Mouse (Mus musculus) CH12.LX (cell line): ENCODE results near the gene Ppm1n. TPM values are rescaled to one million over a fixed set of nuclear protein-coding genes. Genes with fewer than 3 reads are reported as not detected.

Experiments used
- DNase-seq: peaks from one replicate; pipeline ENCODE4 v3.0.0-alpha.2; 2013; ENCODE audit errors: extremely low read depth
- H3K27ac ChIP-seq: 2 replicates; pipeline ENCODE4 v1.5.1; 2012; ENCODE audit warnings: low read depth, mild to moderate bottlenecking, control low read depth, moderate library complexity; ENCODE audit not compliant: insufficient read depth
- H3K27me3 ChIP-seq: replicated peaks from 2 replicates; pipeline ENCODE3; 2012; ENCODE audit warnings: inconsistent platforms
- H3K36me3 ChIP-seq, 2 experiments: replicated peaks in 1 of 2; 2 replicates each; pipeline versions ENCODE3 to v1.6.1; 2012; ENCODE audit warnings: inconsistent platforms in 1 of 2, low read length in 1 of 2, mild to moderate bottlenecking in 1 of 2, mixed read lengths in 1 of 2, moderate library complexity in 1 of 2; ENCODE audit not compliant: control insufficient read depth in 1 of 2, insufficient read depth in 1 of 2
- H3K4me1 ChIP-seq, 2 experiments: 2 replicates each; pipeline ENCODE4 v1.6.1; 2012; ENCODE audit warnings: inconsistent platforms in 1 of 2, moderate library complexity in 1 of 2; ENCODE audit not compliant: insufficient read depth in 2 of 2, control insufficient read depth in 1 of 2
- H3K4me2 ChIP-seq: 2 replicates; pipeline ENCODE4 v1.6.1; 2012; ENCODE audit warnings: low read depth, mild to moderate bottlenecking, control low read depth; ENCODE audit not compliant: poor library complexity, insufficient read depth, severe bottlenecking
- H3K4me3 ChIP-seq, 3 experiments: fragments of 150-350 bp in 1 of 3; sonication (generic) in 1 of 3; replicated peaks in 1 of 3; 2 replicates each; pipeline versions ENCODE3 to v1.5.1; 2011 to 2012; ENCODE audit warnings: low read depth in 2 of 3, low read length in 2 of 3, mild to moderate bottlenecking in 2 of 3, moderate library complexity in 2 of 3, control low read depth in 1 of 3, improper control_type of control experiment in 1 of 3, inconsistent platforms in 1 of 3, mixed read lengths in 1 of 3; ENCODE audit not compliant: poor library complexity in 1 of 3
- H3K79me2 ChIP-seq: replicated peaks from 2 replicates; pipeline ENCODE4 v1.6.1; 2012; ENCODE audit warnings: mild to moderate bottlenecking, moderate library complexity; ENCODE audit not compliant: control insufficient read depth, poor library complexity, insufficient read depth, severe bottlenecking; ENCODE audit errors: extremely low read depth
- H3K9ac ChIP-seq: 2 replicates; pipeline ENCODE4 v1.6.1; 2012; ENCODE audit warnings: low read depth, mild to moderate bottlenecking, control low read depth, moderate library complexity; ENCODE audit not compliant: insufficient read depth
- H3K9me3 ChIP-seq: replicated peaks from 2 replicates; pipeline ENCODE3; 2012; ENCODE audit warnings: low read length, inconsistent platforms, mixed read lengths
- CHD1 ChIP-seq: IDR thresholded peaks from 2 replicates; pipeline ENCODE4 v1.6.1; 2012; ENCODE audit warnings: low read depth, low read length, improper control_type of control experiment, inconsistent platforms
- CHD2 ChIP-seq: IDR thresholded peaks from 2 replicates; pipeline ENCODE4 v1.6.1; 2011; ENCODE audit warnings: low read length, improper control_type of control experiment
- CTCF ChIP-seq, 2 experiments: IDR thresholded peaks in 1 of 2; conservative IDR thresholded peaks in 1 of 2; 2 replicates each; pipeline ENCODE4 v1.5.1; 2011 to 2012; ENCODE audit warnings: low read depth in 2 of 2, low read length in 2 of 2, improper control_type of control experiment in 1 of 2, inconsistent platforms in 1 of 2, mild to moderate bottlenecking in 1 of 2, moderate library complexity in 1 of 2
- ELF1 ChIP-seq: IDR thresholded peaks from 2 replicates; pipeline ENCODE4 v1.6.1; 2014; ENCODE audit warnings: low read depth, mild to moderate bottlenecking, inconsistent platforms, low read length, improper control_type of control experiment
- EP300 ChIP-seq: IDR thresholded peaks from 2 replicates; pipeline ENCODE4 v1.6.1; 2011; ENCODE audit warnings: low read length, improper control_type of control experiment
- ETS1 ChIP-seq: conservative IDR thresholded peaks from 2 replicates; pipeline ENCODE4 v1.6.1; 2012; ENCODE audit warnings: low read depth, mild to moderate bottlenecking, inconsistent platforms, low read length, improper control_type of control experiment, moderate library complexity
- GABPA ChIP-seq: IDR thresholded peaks from 2 replicates; pipeline ENCODE4 v1.6.1; 2012; ENCODE audit warnings: low read depth, low read length, improper control_type of control experiment, inconsistent platforms; ENCODE audit not compliant: insufficient replicate concordance
- HCFC1 ChIP-seq: IDR thresholded peaks from 2 replicates; pipeline ENCODE4 v1.6.1; 2012; ENCODE audit warnings: low read depth, mild to moderate bottlenecking, inconsistent platforms, low read length, improper control_type of control experiment
- IRF4 ChIP-seq: IDR thresholded peaks from 2 replicates; pipeline ENCODE4 v1.6.1; 2014; ENCODE audit warnings: low read depth, mild to moderate bottlenecking, inconsistent platforms, low read length, improper control_type of control experiment
- JUN ChIP-seq: IDR thresholded peaks from 2 replicates; pipeline ENCODE4 v1.6.1; 2011; ENCODE audit warnings: low read depth, mild to moderate bottlenecking, low read length, improper control_type of control experiment, moderate library complexity; ENCODE audit not compliant: insufficient read depth
- MAFK ChIP-seq: IDR thresholded peaks from 2 replicates; pipeline ENCODE4 v1.6.1; 2011; ENCODE audit warnings: low read length, improper control_type of control experiment; ENCODE audit not compliant: insufficient replicate concordance
- MAX ChIP-seq: IDR thresholded peaks from 2 replicates; pipeline ENCODE4 v1.6.1; 2011; ENCODE audit warnings: low read length, improper control_type of control experiment
- MAZ ChIP-seq: IDR thresholded peaks from 2 replicates; pipeline ENCODE4 v1.6.1; 2012; ENCODE audit warnings: low read depth, mild to moderate bottlenecking, inconsistent platforms, low read length, improper control_type of control experiment, moderate library complexity
- MEF2A ChIP-seq: IDR thresholded peaks from 2 replicates; pipeline ENCODE4 v1.6.1; 2014; ENCODE audit warnings: low read depth, mild to moderate bottlenecking, inconsistent platforms, low read length, improper control_type of control experiment, borderline replicate concordance
- NELFE ChIP-seq: IDR thresholded peaks from 2 replicates; pipeline ENCODE4 v1.6.1; 2011; ENCODE audit warnings: low read depth, low read length, improper control_type of control experiment
- POLR2A ChIP-seq: IDR thresholded peaks from 2 replicates; pipeline ENCODE4 v1.6.1; 2011; ENCODE audit warnings: low read depth, mild to moderate bottlenecking, improper control_type of control experiment, low read length
- POLR2AphosphoS2 ChIP-seq: IDR thresholded peaks from 2 replicates; pipeline ENCODE4 v1.6.1; 2011; ENCODE audit warnings: low read depth, low read length, improper control_type of control experiment
- RAD21 ChIP-seq: IDR thresholded peaks from 2 replicates; pipeline ENCODE4 v1.6.1; 2011; ENCODE audit warnings: low read depth, mild to moderate bottlenecking, low read length, improper control_type of control experiment, moderate library complexity
- RCOR1 ChIP-seq: conservative IDR thresholded peaks from 2 replicates; pipeline ENCODE4 v1.6.1; 2012; ENCODE audit warnings: low read depth, mild to moderate bottlenecking, inconsistent platforms, low read length, improper control_type of control experiment
- SIN3A ChIP-seq: IDR thresholded peaks from 2 replicates; pipeline ENCODE4 v1.6.1; 2012; ENCODE audit warnings: low read length, improper control_type of control experiment, inconsistent platforms
- SMC3 ChIP-seq: IDR thresholded peaks from 2 replicates; pipeline ENCODE4 v1.6.1; 2011; ENCODE audit warnings: low read depth, low read length, improper control_type of control experiment
- TBP ChIP-seq: conservative IDR thresholded peaks from 2 replicates; pipeline ENCODE4 v1.6.1; 2011; ENCODE audit warnings: low read depth, low read length, improper control_type of control experiment
- ZC3H11A ChIP-seq: IDR thresholded peaks from 2 replicates; pipeline ENCODE4 v1.6.1; 2012; ENCODE audit warnings: low read depth, mild to moderate bottlenecking, inconsistent platforms, low read length, improper control_type of control experiment
- dilution Hi-C: fragments of 300-500 bp; cut with MboI; formaldehyde crosslinking; loops from 2 replicates; pipeline ENCODE4 v1.14.3; 2020; ENCODE audit warnings: low sequenced_read_pairs; ENCODE audit not compliant: extremely low pct_unique_long_range_greater_than_20kb, extremely low pct_ligation_motif_present
- in situ Hi-C: fragments of 300-500 bp; cut with MboI; formaldehyde crosslinking; loops from 3 replicates; pipeline ENCODE4 v1.14.3; 2019; ENCODE audit warnings: low sequenced_read_pairs, low pct_ligation_motif_present, low pct_unique_long_range_greater_than_20kb, mixed read lengths
- polyA plus RNA-seq: library from polyadenylated mRNA; unstranded; fragments of >175 nt; gene quantifications from 2 replicates; pipeline ENCODE4 v1.2.1, GENCODE M21; 2012; ENCODE audit warnings: low read depth; ENCODE audit not compliant: insufficient read length
- total RNA-seq, 2 experiments: library from RNA; depleted of rRNA; stranded (reverse); fragments of 300-350 nt in 1 of 2; fragments of >200 nt in 1 of 2; gene quantifications; 2 replicates each; pipeline ENCODE4 v1.2.3; 2012 to 2014

The Ppm1n gene
- total and polyA plus RNA-seq, 3 experiments, result not detected

DNA sequence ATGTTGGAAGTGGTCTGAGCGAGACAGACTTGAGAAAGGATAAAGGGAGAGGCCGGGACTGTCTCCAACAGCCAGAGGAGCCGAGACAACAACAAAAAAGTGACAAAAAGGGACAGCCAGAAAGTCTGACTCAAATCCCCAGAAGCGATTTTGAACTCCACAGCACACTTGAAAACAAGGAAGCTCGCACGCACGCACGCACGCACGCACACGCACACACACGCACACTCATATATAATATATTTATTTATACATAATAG, 23.1 kb upstream of the Ppm1n start:
- H3K9ac ChIP-seq, result no peak overlapping the region
- dilution Hi-C loops (no loop called here), in situ Hi-C loops (no loop called here)
- H3K27ac ChIP-seq, result no peak overlapping the region
- H3K27me3 ChIP-seq, result peaks cover 57% of the 10 kb centered on the region
- H3K79me2 ChIP-seq, result no peaks in the 10 kb centered on the region
- no peaks in the 10 kb centered on the region for H3K9me3 ChIP-seq
- H3K4me3 ChIP-seq, result no peak overlapping the region
- peaks cover 2 to 28% of the 10 kb centered on the region in 2 experiments; a peak in 3 of 4 replicates for H3K4me1 ChIP-seq
- no peaks in the 10 kb centered on the region for H3K36me3 ChIP-seq
- no peak for DNase-seq
- H3K4me2 ChIP-seq, result no peak overlapping the region
- TF ChIP-seq IRF4, result no peak
- TF ChIP-seq MEF2A, result no peak
- TF ChIP-seq JUN, result no peak
- no peak for TF ChIP-seq ELF1
- no peak for TF ChIP-seq POLR2AphosphoS2
- no peak for TF ChIP-seq MAX
- no peak for TF ChIP-seq SMC3
- TF ChIP-seq HCFC1, result no peak

DNA sequence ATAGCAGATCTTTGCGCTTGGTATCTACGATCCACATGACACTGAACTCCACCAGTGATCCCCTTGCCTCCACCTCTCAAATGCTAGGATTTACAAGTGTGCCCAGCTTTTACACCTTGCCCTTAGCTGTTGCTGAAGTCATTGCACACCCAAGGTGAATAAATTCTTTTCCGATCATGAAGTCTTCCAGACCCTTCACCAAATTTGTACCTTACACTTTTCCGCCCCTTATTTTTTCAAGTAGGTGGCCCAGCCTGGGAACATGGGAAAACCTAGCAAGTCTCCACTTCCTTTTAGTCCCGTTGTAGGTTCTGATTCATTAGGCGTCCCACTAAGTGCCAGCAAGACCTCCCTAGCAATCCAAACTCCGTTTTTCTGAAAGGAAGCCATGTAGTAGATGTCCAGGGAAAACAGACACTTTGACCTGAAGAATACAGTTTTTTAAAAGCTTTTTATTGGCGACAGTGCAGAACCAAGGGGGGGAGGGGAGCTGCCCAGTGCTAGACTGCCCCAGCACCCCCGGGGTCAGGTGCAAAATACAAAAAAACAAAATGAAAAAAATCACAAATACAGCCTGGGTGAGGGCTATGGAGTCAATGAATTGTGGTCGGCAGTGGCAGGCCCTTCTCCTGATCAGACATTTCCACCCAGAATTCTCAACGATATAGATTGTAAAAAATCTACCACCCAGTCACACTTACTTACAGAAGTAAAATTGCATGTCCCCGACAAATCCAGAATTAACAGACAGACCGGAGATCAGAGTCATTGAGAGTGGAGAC, 22.6 kb upstream of the Ppm1n start:
- Histone ChIP-seq H3K4me2 (no peak overlapping the region; the same call in 1 of the 2 replicates), H3K9ac (no peak overlapping the region), H3K9me3 (no peaks in the 10 kb centered on the region), H3K4me1 (peaks cover 2 to 25% of the 10 kb centered on the region in 2 experiments; a peak in 3 of 4 replicates), H3K27me3 (peaks cover 57% of the 10 kb centered on the region), H3K27ac (no peak overlapping the region), H3K4me3 (no peak overlapping the region), H3K36me3 (no peaks in the 10 kb centered on the region), H3K79me2 (no peaks in the 10 kb centered on the region)
- no peak for DNase-seq
- TF ChIP-seq CTCF (conservative IDR thresholded peaks at IDR 0.05 in 1 of 2, IDR thresholded peaks at IDR 0.05 in 1 of 2; ENCODE audit: low read depth in 2 of 2, low read length in 2 of 2) (no peak), CHD2 (peak; percentile 19; the same call in 1 of the 2 replicates)
- in situ Hi-C loops, result no loop called here
- dilution Hi-C loops, result no loop called here

DNA sequence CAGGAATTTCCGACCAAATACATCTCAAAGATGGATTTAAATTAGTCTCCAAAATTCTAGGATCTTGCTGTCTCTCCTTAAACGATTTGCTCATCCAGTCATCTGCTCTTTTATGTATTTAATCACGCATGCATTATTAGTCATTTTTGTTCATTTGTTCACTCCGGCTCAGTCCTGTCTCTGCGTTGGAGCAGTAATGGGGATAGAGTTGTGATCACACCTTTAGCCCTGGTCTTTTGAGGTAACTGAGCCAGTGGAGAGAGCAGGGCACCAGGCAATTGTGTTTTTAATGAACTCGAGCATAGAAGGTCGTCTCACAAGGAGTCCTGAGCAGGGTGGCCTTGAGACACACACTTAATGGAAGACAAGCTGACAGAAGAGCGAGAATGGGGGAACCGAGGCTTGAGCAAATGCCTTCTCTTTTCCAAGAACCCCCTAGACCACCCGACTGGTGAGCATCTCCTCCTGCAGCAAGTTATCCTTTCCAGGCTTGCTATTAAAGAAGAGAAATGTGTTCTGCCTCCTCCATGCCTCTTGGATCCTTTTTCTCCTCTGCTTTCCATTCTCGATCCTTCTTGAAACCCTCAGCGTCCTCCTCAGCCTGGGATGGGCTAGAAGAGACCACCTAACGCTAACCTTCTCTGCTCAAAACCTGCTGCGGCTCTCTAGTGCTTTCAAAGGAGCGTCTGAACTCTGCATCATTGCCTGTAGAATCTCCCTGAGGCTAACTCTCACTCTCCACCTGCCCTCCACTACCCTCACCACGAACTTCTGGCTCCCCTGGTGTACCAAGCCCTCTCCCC, 21.8 kb upstream of the Ppm1n start:
- TF ChIP-seq JUN (no peak), NELFE (no peak), SIN3A (no peak), ELF1 (no peak), TBP (no peak), CHD1 (no peak), ZC3H11A (no peak), MAZ (no peak), IRF4 (no peak), EP300 (no peak), MAFK (no peak), POLR2A (no peak), GABPA (no peak), RAD21 (no peak), MEF2A (no peak), ETS1 (no peak), RCOR1 (no peak)
- H3K27ac ChIP-seq, result no peak overlapping the region
- H3K79me2 ChIP-seq, result no peaks in the 10 kb centered on the region
- peak overlapping the region; percentile 44 for H3K4me2 ChIP-seq
- H3K36me3 ChIP-seq, result no peaks in the 10 kb centered on the region
- H3K9ac ChIP-seq, result no peak overlapping the region
- no peak for DNase-seq
- dilution Hi-C loops (no loop called here), in situ Hi-C loops (no loop called here)
- H3K27me3 ChIP-seq, result peaks cover 49% of the 10 kb centered on the region
- peaks cover 2 to 25% of the 10 kb centered on the region in 2 experiments; a peak in 3 of 4 replicates for H3K4me1 ChIP-seq
- H3K9me3 ChIP-seq, result peaks cover 3% of the 10 kb centered on the region
- H3K4me3 ChIP-seq, result no peak overlapping the region
